10 mouse cellular contexts compared by ENCODE assay signal in the genomic region with DNA sequence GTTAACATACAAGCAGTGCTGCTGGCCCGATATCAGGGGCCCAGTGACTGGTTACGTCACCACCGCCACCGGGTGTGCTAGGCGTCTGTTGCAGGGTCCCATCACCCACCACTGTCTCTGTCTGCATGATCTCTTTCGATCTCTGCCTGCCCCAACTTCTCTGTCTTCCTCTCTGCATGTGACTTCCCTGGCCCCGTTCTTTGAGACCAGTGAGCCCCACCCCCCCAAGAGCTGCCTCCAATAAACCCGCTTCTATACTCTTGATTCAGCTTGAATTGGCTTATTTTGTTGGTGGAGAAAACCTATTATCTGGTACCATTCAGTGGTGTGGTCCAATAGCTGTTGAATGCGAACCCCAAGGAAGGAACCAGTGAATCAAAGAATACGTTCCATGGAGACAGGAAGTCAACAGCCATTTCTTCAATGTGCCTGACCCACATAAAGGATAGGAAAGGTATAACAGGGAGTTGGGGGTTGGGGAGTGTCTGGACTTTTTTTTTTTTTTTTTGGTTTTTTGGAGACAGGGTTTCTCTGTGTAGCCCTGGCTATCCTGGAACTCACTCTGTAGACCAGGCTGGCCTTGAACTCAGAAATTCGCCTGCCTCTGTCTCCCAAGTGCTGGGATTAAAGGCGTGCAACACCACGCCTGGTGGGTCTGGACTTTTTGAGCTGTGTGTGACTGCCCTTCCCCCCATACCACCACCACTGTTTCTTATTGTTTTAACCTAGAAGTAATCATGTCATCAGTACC. TPM values are rescaled to one million over a fixed set of nuclear protein-coding genes. Genes with fewer than 3 reads are reported as not detected.
DNase-seq lines count a peak whose midpoint lies in the region; ATAC-seq and TF ChIP-seq lines count a peak whose summit lies in the region.
"Had no signal": no experiment of that assay in that cellular context is flagged by ENCODE, and none has a peak within 500 bp of the region (broad histone marks: within the 10 kb centered on the region; RNA-seq: fewer than 3 reads in every experiment).

No protein-coding gene starts in this region.

- ATAC-seq in hindbrain, embryonic 11.5 days (ENCODE audit: low FRiP score) = no peak
- no peak for ATAC-seq in hindbrain, postnatal 0 days

- H3K79me2 ChIP-seq in macrophage (ENCODE audit: inconsistent target) = no peaks in the 10 kb centered on the region

- 68% methylated on average over 13 of the region's 13 CpGs for WGBS in hindbrain, embryonic 11.5 days
- 77% methylated on average over 13 of the region's 13 CpGs for WGBS in hindbrain, postnatal 0 days
- 55% methylated on average over 13 of the region's 13 CpGs for WGBS in macrophage (ENCODE audit: missing documents)

- no peak overlapping the region for H3K4me3 ChIP-seq in hindbrain, embryonic 11.5 days (ENCODE audit: low read depth, low read length)
- no peak overlapping the region for H3K4me3 ChIP-seq in hindbrain, postnatal 0 days (ENCODE audit: low read length)
- no peak overlapping the region for H3K4me3 ChIP-seq in macrophage (ENCODE audit: inconsistent target)

- H3K9me3 ChIP-seq in hindbrain, embryonic 11.5 days (ENCODE audit: control insufficient read depth, low read length) = no peaks in the 10 kb centered on the region
- H3K9me3 ChIP-seq in hindbrain, postnatal 0 days (ENCODE audit: low read length) = no peaks in the 10 kb centered on the region

- H3K4me2 ChIP-seq in hindbrain, embryonic 11.5 days (replicated peaks; ENCODE audit: low read depth, low read length) = no peak overlapping the region; the same call in 1 of the 2 replicates
- no peak overlapping the region for H3K4me2 ChIP-seq in hindbrain, postnatal 0 days (ENCODE audit: low read depth, low read length)

- no peak for TF ChIP-seq CTCF in hindbrain, postnatal 0 days (IDR thresholded peaks at IDR 0.05; ENCODE audit: low read depth)

- DNase-seq in hindbrain, embryonic 11.5 days (ENCODE audit: low spot score) = peak; percentile 6
- no peak for DNase-seq in hindbrain, postnatal 0 days (ENCODE audit: low spot score)
- DNase-seq in thymus, postnatal 0 days (ENCODE audit: low spot score) = peak; percentile 67
- DNase-seq in thymus, adult 18-20 months = no peak
- DNase-seq in ovary, adult 18-20 months (ENCODE audit: low spot score) = no peak
- DNase-seq in right cerebral cortex, adult 18-20 months = no peak
- DNase-seq in cerebellum, adult 11-12 months = no peak
- DNase-seq: cerebellum, postnatal 36 days had no signal

- H3K27me3 ChIP-seq in hindbrain, embryonic 11.5 days (ENCODE audit: control insufficient read depth, insufficient read depth, low read length) = no peaks in the 10 kb centered on the region
- H3K27me3 ChIP-seq in hindbrain, postnatal 0 days (ENCODE audit: insufficient read depth, low read length) = no peaks in the 10 kb centered on the region
- H3K27me3 ChIP-seq: CH12.LX had no signal

- peaks cover 32% of the 10 kb centered on the region for H3K4me1 ChIP-seq in hindbrain, embryonic 11.5 days (replicated peaks; ENCODE audit: control insufficient read depth, insufficient read depth, low read length)
- H3K4me1 ChIP-seq in hindbrain, postnatal 0 days (ENCODE audit: insufficient read depth, low read length) = peaks cover 24% of the 10 kb centered on the region; the same call in 1 of the 2 replicates

- peak overlapping the region; percentile 100 for H3K27ac ChIP-seq in hindbrain, embryonic 11.5 days (ENCODE audit: low read depth, low read length)
- no peak overlapping the region for H3K27ac ChIP-seq in hindbrain, postnatal 0 days
- H3K27ac ChIP-seq in macrophage = 0 out of 2 replicates have a peak overlapping the region, but pooled peaks have one; percentile 8

- no peak overlapping the region for H3K9ac ChIP-seq in hindbrain, embryonic 11.5 days (ENCODE audit: low read depth, low read length)
- no peak overlapping the region for H3K9ac ChIP-seq in hindbrain, postnatal 0 days (replicated peaks; ENCODE audit: low read length)

- no peaks in the 10 kb centered on the region for H3K36me3 ChIP-seq in hindbrain, embryonic 11.5 days (ENCODE audit: control insufficient read depth, insufficient read depth, low read length)
- no peaks in the 10 kb centered on the region for H3K36me3 ChIP-seq in hindbrain, postnatal 0 days (ENCODE audit: insufficient read depth, low read length)
- no peaks in the 10 kb centered on the region for H3K36me3 ChIP-seq in macrophage (ENCODE audit: inconsistent target)

RNA-seq across cellular contexts. Expression of a gene that starts 35.9 kb away (rescaled TPM):
- 64.5 and 68.6 TPM in 2 replicates for polyA plus RNA-seq in hindbrain, embryonic 11.5 days (2014; fragmentation: Nextera tagmentation; extraction: Ambion mirVana)
- 104 and 116 TPM in 2 replicates for total RNA-seq in hindbrain, postnatal 0 days (2014; rRNA removed)
- 55.7 and 56.4 TPM in 2 replicates for polyA plus RNA-seq in hindbrain, postnatal 0 days (2015; fragmentation: Nextera tagmentation; extraction: Ambion mirVana)
- polyA plus RNA-seq in thymus, postnatal 0 days (2015; fragmentation: Nextera tagmentation; extraction: Ambion mirVana) = 37.0 and 38.7 TPM in 2 replicates
- 100 to 1,000 TPM in 6 of 26 experiments, 10 to 100 TPM in 14, 1 to 10 TPM in 6; 5.0 to 155 (median 36.6) TPM for total RNA-seq in macrophage (2018; cell fraction: chromatin; rRNA removed)
- total RNA-seq in macrophage (2018; cell fraction: cytosol; rRNA removed) = 100 to 1,000 TPM in 7 of 26 experiments, 10 to 100 TPM in 19; 17.2 to 237 (median 26.6) TPM
- 100 to 1,000 TPM in 8 of 26 experiments, 10 to 100 TPM in 18; 15.6 to 179 (median 63.8) TPM for total RNA-seq in macrophage (2018; cell fraction: nucleus; rRNA removed)
- polyA plus RNA-seq in macrophage (2018) = 6.8 to 16.9 TPM (median 13.4 TPM) in 3 replicates

Comparison
In these comparisons a context has a peak if more than half of its experiments do, and no peak if none do; other contexts are left out.
1. DNase-seq: peak in hindbrain, embryonic 11.5 days (single experiment) and thymus, postnatal 0 days (single experiment); none in hindbrain, postnatal 0 days (single experiment), thymus, adult 18-20 months (0 of 2), ovary, adult 18-20 months (single experiment), right cerebral cortex, adult 18-20 months (single experiment) and cerebellum, adult 11-12 months (single experiment).